Mouse (Mus musculus) G1E (cell line): ENCODE data around the gene Ctnnbl1. TPM values are rescaled to one million over a fixed set of nuclear protein-coding genes. Genes with fewer than 3 reads are reported as not detected.

Source experiments
- ATAC-seq: 2 replicates; pipeline ENCODE4 v1.8.0; 2016; ENCODE audit warnings: mild to moderate bottlenecking; ENCODE audit not compliant: insufficient number of reproducible peaks, poor library complexity, low FRiP score, severe bottlenecking; ENCODE audit errors: extremely low read depth
- DNase-seq: peaks from one replicate; pipeline ENCODE4 v3.0.0; 2012; ENCODE audit warnings: low spot score
- H3K27me3 ChIP-seq: 2 replicates; pipeline ENCODE4 v1.6.1; 2012; ENCODE audit warnings: mild to moderate bottlenecking, low read length, inconsistent platforms; ENCODE audit not compliant: insufficient read depth
- H3K36me3 ChIP-seq: replicated peaks from 2 replicates; pipeline ENCODE3; 2012; ENCODE audit warnings: mild to moderate bottlenecking, inconsistent platforms
- H3K4me1 ChIP-seq: 2 replicates; pipeline ENCODE4 v1.6.1; 2012; ENCODE audit warnings: low read depth, low read length, inconsistent platforms, mixed read lengths; ENCODE audit not compliant: insufficient read depth
- H3K4me3 ChIP-seq: 2 replicates; pipeline ENCODE4 v1.5.1; 2012; ENCODE audit warnings: low read depth, mild to moderate bottlenecking, inconsistent platforms, low read length, moderate library complexity, mixed read lengths
- H3K9me3 ChIP-seq: replicated peaks from 2 replicates; pipeline ENCODE4 v1.6.1; 2012; ENCODE audit warnings: inconsistent platforms
- CTCF ChIP-seq: IDR thresholded peaks from 2 replicates; pipeline ENCODE4 v1.5.1; 2012; ENCODE audit warnings: low read depth, low read length, inconsistent platforms, mixed read lengths
- GATA1 ChIP-seq: IDR thresholded peaks from 2 replicates; pipeline ENCODE4 v1.6.1; 2012; ENCODE audit warnings: borderline replicate concordance, low read length, inconsistent platforms, mixed read lengths
- GATA2 ChIP-seq: IDR thresholded peaks from 2 replicates; pipeline ENCODE4 v1.6.1; 2012; ENCODE audit warnings: low read depth, low read length, inconsistent platforms, borderline replicate concordance
- POLR2AphosphoS5 ChIP-seq: IDR thresholded peaks from 2 replicates; pipeline ENCODE4 v1.6.1; 2012; ENCODE audit warnings: low read depth, low read length, inconsistent platforms; ENCODE audit not compliant: insufficient replicate concordance
- TAL1 ChIP-seq: conservative IDR thresholded peaks from 2 replicates; pipeline ENCODE4 v1.6.1; 2012; ENCODE audit warnings: low read depth, low read length, inconsistent platforms, mixed read lengths
- polyA plus RNA-seq: library from polyadenylated mRNA; stranded (reverse); fragments of >175 nt; gene quantifications from 2 replicates; pipeline ENCODE4 v1.2.3, GENCODE M21; 2012
- total RNA-seq, 2 experiments: library from RNA; stranded (forward) in 1 of 2; stranded (reverse) in 1 of 2; fragments of 200-1000 nt in 1 of 2; fragments of >200 nt in 1 of 2; fragmentation: Nextera tagmentation in 1 of 2; gene quantifications; 2 replicates each; pipeline ENCODE4 v1.2.3; 2014 to 2017

The Ctnnbl1 gene
- total and polyA plus RNA-seq, 3 experiments: 22.9 to 53.9 (median 32.4) TPM

- no peaks in the 10 kb centered on the region for H3K9me3 ChIP-seq
- ATAC-seq (no peak), DNase-seq (no peak)
- TF ChIP-seq CTCF (no peak), TAL1 (no peak), GATA2 (no peak), GATA1 (no peak), POLR2AphosphoS5 (no peak)
- peaks cover 69% of the 10 kb centered on the region for H3K36me3 ChIP-seq
- H3K4me3 ChIP-seq: no peak overlapping the region
- H3K4me1 ChIP-seq: no peaks in the 10 kb centered on the region
- H3K27me3 ChIP-seq: no peaks in the 10 kb centered on the region
These were observed 86.3 kb downstream of the Ctnnbl1 start for GRCm38 (mm10) chr2:157823456-157823855.

GRCm38 (mm10) chr2:157824249-157824648 is 87.0 kb downstream of the Ctnnbl1 start:
- no peaks in the 10 kb centered on the region for H3K9me3 ChIP-seq
- no peak for ATAC-seq
- DNase-seq: no peak
- H3K4me1 ChIP-seq: no peaks in the 10 kb centered on the region
- no peaks in the 10 kb centered on the region for H3K27me3 ChIP-seq
- H3K36me3 ChIP-seq: peaks cover 61% of the 10 kb centered on the region
- H3K4me3 ChIP-seq: no peak overlapping the region
- no peak for TF ChIP-seq POLR2AphosphoS5
- TF ChIP-seq CTCF: no peak
- TF ChIP-seq TAL1: no peak
- TF ChIP-seq GATA1: no peak
- TF ChIP-seq GATA2: no peak

GRCm38 (mm10) chr2:157830101-157830500 is 92.9 kb downstream of the Ctnnbl1 start:
- Histone ChIP-seq H3K27me3 (no peaks in the 10 kb centered on the region), H3K4me3 (no peak overlapping the region), H3K9me3 (no peaks in the 10 kb centered on the region), H3K36me3 (peaks cover 36% of the 10 kb centered on the region), H3K4me1 (no peaks in the 10 kb centered on the region; the same call in 1 of the 2 replicates)
- TF ChIP-seq GATA1 (no peak), POLR2AphosphoS5 (no peak), CTCF (no peak), TAL1 (no peak), GATA2 (no peak)
- DNase-seq: no peak
- no peak for ATAC-seq

- Histone ChIP-seq H3K27me3 (no peaks in the 10 kb centered on the region), H3K4me3 (no peak overlapping the region), H3K4me1 (no peaks in the 10 kb centered on the region; the same call in 1 of the 2 replicates), H3K36me3 (peaks cover 37% of the 10 kb centered on the region), H3K9me3 (no peaks in the 10 kb centered on the region)
- ATAC-seq: no peak
- no peak for DNase-seq
- no peak for TF ChIP-seq POLR2AphosphoS5
- TF ChIP-seq TAL1: no peak
- TF ChIP-seq GATA2: no peak
- no peak for TF ChIP-seq CTCF
- TF ChIP-seq GATA1: no peak
These were observed 93.6 kb downstream of the Ctnnbl1 start for GRCm38 (mm10) chr2:157830620-157831354.

- no peak overlapping the region for H3K4me3 ChIP-seq
- no peak for DNase-seq
These were observed 99.8 kb downstream of the Ctnnbl1 start for GRCm38 (mm10) chr2:157837050-157837449.

GRCm38 (mm10) chr2:157838206-157838923 is 101.2 kb downstream of the Ctnnbl1 start:
- no peaks in the 10 kb centered on the region for H3K9me3 ChIP-seq
- TF ChIP-seq GATA2 (no peak), POLR2AphosphoS5 (no peak), TAL1 (no peak), CTCF (no peak), GATA1 (no peak)
- H3K4me1 ChIP-seq: no peaks in the 10 kb centered on the region
- DNase-seq (no peak), ATAC-seq (no peak)
- peaks cover 73% of the 10 kb centered on the region for H3K36me3 ChIP-seq
- H3K4me3 ChIP-seq: no peak overlapping the region
- H3K27me3 ChIP-seq: no peaks in the 10 kb centered on the region

More at GRCm38 (mm10) chr2:157837050-157837449, 99.8 kb downstream of the Ctnnbl1 start:
- Histone ChIP-seq H3K27me3 (no peaks in the 10 kb centered on the region), H3K4me1 (no peaks in the 10 kb centered on the region), H3K9me3 (no peaks in the 10 kb centered on the region), H3K36me3 (peaks cover 65% of the 10 kb centered on the region)
- no peak for TF ChIP-seq GATA2
- no peak for TF ChIP-seq TAL1
- no peak for TF ChIP-seq GATA1
- no peak for TF ChIP-seq CTCF
- no peak for TF ChIP-seq POLR2AphosphoS5
- ATAC-seq: no peak
